Mouse (Mus musculus): ENCODE results near the gene Fbl. TPM values are rescaled to one million over a fixed set of nuclear protein-coding genes. Genes with fewer than 3 reads are reported as not detected.
"Not testable (repeated sequence)": the region's sequence is repeated elsewhere in the genome, so short reads cannot be mapped to it uniquely, and the experiment has no call there.

Gene Fbl
- total RNA-seq, 2 experiments from 2014 or later, result 44.0 to 49.0 TPM

- no peak for DNase-seq
Observed at GRCm38 (mm10) chr7:28191903-28192302, 22.4 kb downstream of the Fbl start.

GRCm38 (mm10) chr7:28195414-28196098, 26.0 kb downstream of the Fbl start:
- DNase-seq, result no peak

GRCm38 (mm10) chr7:28196528-28196927, 27.0 kb downstream of the Fbl start:
- peak; percentile 74 for DNase-seq

- no peak for DNase-seq
Observed at GRCm38 (mm10) chr7:28199054-28199453, 29.5 kb downstream of the Fbl start.

- DNase-seq, result peak; percentile 74
Observed at GRCm38 (mm10) chr7:28203207-28204108, 33.9 kb downstream of the Fbl start.

GRCm38 (mm10) chr7:28206044-28206600, 36.6 kb downstream of the Fbl start:
- no peak for DNase-seq

- DNase-seq, result no peak
Observed at GRCm38 (mm10) chr7:28208396-28208987, 39.0 kb downstream of the Fbl start.

- DNase-seq, result peak; percentile 63
Observed at GRCm38 (mm10) chr7:28208988-28209508, 39.5 kb downstream of the Fbl start.

- DNase-seq, result no peak
Observed at GRCm38 (mm10) chr7:28210731-28211130, 41.2 kb downstream of the Fbl start.

GRCm38 (mm10) chr7:28214142-28214541, 44.6 kb downstream of the Fbl start:
- peak; percentile 83 for DNase-seq

- DNase-seq, result not testable (repeated sequence)
Observed at GRCm38 (mm10) chr7:28215950-28216349, 46.4 kb downstream of the Fbl start.

GRCm38 (mm10) chr7:28217811-28218210, 48.3 kb downstream of the Fbl start:
- not testable (repeated sequence) for DNase-seq

GRCm38 (mm10) chr7:28218951-28219740, 49.6 kb downstream of the Fbl start:
- DNase-seq, result not testable (repeated sequence)

GRCm38 (mm10) chr7:28226836-28227235, 57.3 kb downstream of the Fbl start:
- DNase-seq, result not testable (repeated sequence)

GRCm38 (mm10) chr7:28227421-28227820, 57.9 kb downstream of the Fbl start:
- DNase-seq, result not testable (repeated sequence)

Other genes with a start within 250 kb of the Fbl start
- gene Zfp974, start 240.2 kb upstream of the Fbl start, total RNA-seq (2021), result 1 to 10 TPM; 5.5 to 6.3 TPM
- gene Zfp780b, start 190.5 kb upstream of the Fbl start, total RNA-seq (2021), result 1 to 10 TPM; 7.1 to 7.9 TPM
- 1 to 10 TPM in 1 of 2 experiments, under 1 TPM in 1; 0.81 to 1.1 TPM for gene Zfp850, start 155.6 kb upstream of the Fbl start, total RNA-seq (2021)
- gene Psmc4, start 119.6 kb upstream of the Fbl start, total RNA-seq (2021), result 100 to 1,000 TPM; 123 to 124 TPM
- gene Fcgbp, start 98.5 kb upstream of the Fbl start, total RNA-seq (2021), result under 1 TPM; 0.05 to 0.07 TPM
- gene 9530053A07Rik, start 40.2 kb upstream of the Fbl start, total RNA-seq (2021), result not detected
- 100 to 1,000 TPM; 151 to 161 TPM for gene Dyrk1b, start 9.8 kb downstream of the Fbl start, total RNA-seq (2021)
- 10 to 100 TPM; 14.2 to 15.6 TPM for gene Eid2, start 98.2 kb downstream of the Fbl start, total RNA-seq (2021)
- 1 to 10 TPM; 7.7 to 8.6 TPM for gene Eid2b, start 108.0 kb downstream of the Fbl start, total RNA-seq (2021)
- gene Selenov, start 121.5 kb downstream of the Fbl start, total RNA-seq (2021), result not detected
- gene Dll3, start 132.5 kb downstream of the Fbl start, total RNA-seq (2021), result not detected
- 10 to 100 TPM; 40.1 to 43.8 TPM for gene Timm50, start 142.4 kb downstream of the Fbl start, total RNA-seq (2021)
- gene Supt5, start 169.0 kb downstream of the Fbl start, total RNA-seq (2021), result 10 to 100 TPM; 65.5 to 67.0 TPM
- gene Rps16, start 180.9 kb downstream of the Fbl start, total RNA-seq (2021), result 100 to 1,000 TPM; 757 to 807 TPM
- gene Plekhg2, start 202.9 kb downstream of the Fbl start, total RNA-seq (2021), result 10 to 100 TPM; 18.7 to 30.0 TPM
- gene Zfp36, start 210.5 kb downstream of the Fbl start, total RNA-seq (2021), result 10 to 100 TPM in 1 of 2 experiments, 1 to 10 TPM in 1; 8.1 to 10.5 TPM
- 10 to 100 TPM; 22.6 to 23.0 TPM for gene Med29, start 223.0 kb downstream of the Fbl start, total RNA-seq (2021)
- gene Paf1, start 223.2 kb downstream of the Fbl start, total RNA-seq (2021), result 10 to 100 TPM; 36.5 to 46.2 TPM